Mouse (Mus musculus): Measurements from ENCODE around the gene Stum. TPM values are rescaled to one million over a fixed set of nuclear protein-coding genes. Genes with fewer than 3 reads are reported as not detected.

The Stum gene
- total and polyA plus RNA-seq, 2 experiments: 0.09 to 0.22 TPM

DNA sequence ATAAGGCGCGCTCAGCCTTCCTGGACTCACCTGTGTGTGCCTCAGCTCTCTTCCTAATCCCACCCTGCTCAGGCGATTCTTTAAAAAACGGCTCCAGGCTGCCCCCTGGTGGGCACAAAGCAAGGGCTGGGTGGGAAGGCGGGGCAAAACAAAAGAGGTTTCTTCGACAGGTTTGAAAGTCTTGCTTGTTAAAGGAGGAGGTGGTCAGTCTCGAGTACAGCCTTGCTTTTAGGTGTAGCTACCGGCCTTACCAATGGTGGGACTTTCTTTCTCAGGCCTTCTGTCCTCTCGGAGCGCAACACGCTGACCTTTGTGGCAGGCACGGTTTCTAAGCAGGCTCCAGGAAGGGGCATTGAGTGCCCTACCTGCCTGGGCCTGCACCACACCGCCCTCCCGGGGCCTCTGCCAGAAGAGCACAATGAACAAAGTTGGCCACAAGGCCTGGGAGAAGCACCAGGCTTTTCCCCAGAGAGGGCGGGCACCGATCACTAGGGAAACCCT lies 76.1 kb downstream of the Stum start:
- peaks cover 30% of the 10 kb centered on the region for H3K4me1 ChIP-seq (ENCODE audit: control insufficient read depth, insufficient read depth, low read length)

GRCm38 (mm10) chr1:180406336-180407035 lies 76.8 kb downstream of the Stum start:
- TF ChIP-seq POLR2A (IDR thresholded peaks at IDR 0.05; ENCODE audit: extremely low read depth, insufficient read depth, low read length) (no peak), CTCF (IDR thresholded peaks at IDR 0.05; ENCODE audit: low read depth, low read length) (no peak)
- Histone ChIP-seq H3K36me3 (ENCODE audit: control insufficient read depth, insufficient read depth, low read length) (no peaks in the 10 kb centered on the region), H3K4me1 (ENCODE audit: control insufficient read depth, insufficient read depth, low read length) (peaks cover 30% of the 10 kb centered on the region), H3K79me2 (ENCODE audit: control insufficient read depth, insufficient read depth, low read length) (no peaks in the 10 kb centered on the region), H3K4me3 (ENCODE audit: insufficient read depth, low read depth, low read length) (no peak overlapping the region), H3K27me3 (ENCODE audit: control insufficient read depth, insufficient read depth, low read length) (no peaks in the 10 kb centered on the region), H3K9ac (ENCODE audit: low read depth, low read length) (no peak overlapping the region), H3K27ac (replicated peaks; ENCODE audit: insufficient read depth, low read depth, low read length) (peak overlapping the region; percentile 30)
- no peak for DNase-seq (ENCODE audit: extremely low read depth, low read depth, low spot score)
- 79% methylated on average over 11 of the region's 11 CpGs for WGBS

More for the DNA sequence above, 76.1 kb downstream of the Stum start:
- no peaks in the 10 kb centered on the region for H3K79me2 ChIP-seq (ENCODE audit: control insufficient read depth, insufficient read depth, low read length)
- 18% methylated on average over 16 of the region's 16 CpGs for WGBS
- peak; percentile 74 for DNase-seq (ENCODE audit: extremely low read depth, low read depth, low spot score)
- no peak for TF ChIP-seq POLR2A (IDR thresholded peaks at IDR 0.05; ENCODE audit: extremely low read depth, insufficient read depth, low read length)
- peak; percentile 82 for TF ChIP-seq CTCF (IDR thresholded peaks at IDR 0.05; ENCODE audit: low read depth, low read length)
- H3K9ac ChIP-seq (ENCODE audit: low read depth, low read length): peak overlapping the region; percentile 63
- peak overlapping the region; percentile 50 for H3K4me3 ChIP-seq (ENCODE audit: insufficient read depth, low read depth, low read length)
- peak overlapping the region; percentile 63 for H3K27ac ChIP-seq (replicated peaks; ENCODE audit: insufficient read depth, low read depth, low read length)
- no peaks in the 10 kb centered on the region for H3K27me3 ChIP-seq (ENCODE audit: control insufficient read depth, insufficient read depth, low read length)
- no peaks in the 10 kb centered on the region for H3K36me3 ChIP-seq (ENCODE audit: control insufficient read depth, insufficient read depth, low read length)

DNA sequence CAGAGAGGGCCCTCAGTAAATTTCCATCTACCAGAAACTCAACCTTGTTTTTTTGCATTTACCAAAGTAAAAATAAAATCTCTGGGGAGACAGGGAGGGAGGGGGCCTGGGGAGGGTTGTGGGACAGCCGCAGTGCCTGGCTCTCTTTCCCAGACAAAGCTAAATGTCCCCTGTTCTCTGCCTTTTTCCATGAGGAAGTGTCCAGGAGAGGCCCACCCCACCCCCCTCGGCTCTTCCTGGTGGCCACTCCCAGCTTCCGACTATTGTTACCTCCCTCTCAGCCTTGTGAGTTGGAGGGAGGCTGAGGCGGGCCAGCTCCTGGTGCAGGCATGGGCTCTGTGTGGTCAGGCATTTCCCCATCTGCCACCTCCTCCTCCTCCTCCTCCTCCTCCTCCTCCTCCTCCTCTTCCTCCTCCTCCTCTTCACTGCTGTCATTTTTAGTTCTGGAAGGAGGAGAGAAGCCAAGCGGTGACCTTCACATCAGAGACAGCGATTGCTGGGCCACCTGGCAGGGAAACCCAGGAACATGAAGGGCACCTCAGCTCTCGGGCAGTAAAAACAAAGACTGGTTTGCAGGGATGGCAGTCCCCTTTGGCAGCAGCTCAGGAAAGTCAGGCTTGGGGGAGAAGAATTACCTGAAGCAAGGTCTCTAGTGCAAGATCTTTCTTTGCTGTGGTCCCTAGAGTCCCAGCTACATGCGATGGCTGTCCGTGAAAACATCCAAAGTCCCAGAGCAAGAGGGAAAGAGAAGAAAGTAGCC lies 77.5 kb downstream of the Stum start:
- TF ChIP-seq CTCF (IDR thresholded peaks at IDR 0.05; ENCODE audit: low read depth, low read length) (no peak), POLR2A (IDR thresholded peaks at IDR 0.05; ENCODE audit: extremely low read depth, insufficient read depth, low read length) (no peak)
- H3K4me1 ChIP-seq (ENCODE audit: control insufficient read depth, insufficient read depth, low read length): peaks cover 30% of the 10 kb centered on the region
- no peaks in the 10 kb centered on the region for H3K79me2 ChIP-seq (ENCODE audit: control insufficient read depth, insufficient read depth, low read length)
- peak overlapping the region; percentile 77 for H3K27ac ChIP-seq (replicated peaks; ENCODE audit: insufficient read depth, low read depth, low read length)
- H3K9ac ChIP-seq (ENCODE audit: low read depth, low read length): no peak overlapping the region
- 77% methylated on average over 9 of the region's 9 CpGs for WGBS
- H3K4me3 ChIP-seq (ENCODE audit: insufficient read depth, low read depth, low read length): no peak overlapping the region
- DNase-seq (ENCODE audit: extremely low read depth, low read depth, low spot score): no peak
- H3K27me3 ChIP-seq (ENCODE audit: control insufficient read depth, insufficient read depth, low read length): no peaks in the 10 kb centered on the region
- H3K36me3 ChIP-seq (ENCODE audit: control insufficient read depth, insufficient read depth, low read length): no peaks in the 10 kb centered on the region

- Histone ChIP-seq H3K36me3 (ENCODE audit: control insufficient read depth, insufficient read depth, low read length) (no peaks in the 10 kb centered on the region), H3K27ac (replicated peaks; ENCODE audit: insufficient read depth, low read depth, low read length) (peak overlapping the region; percentile 77), H3K27me3 (ENCODE audit: control insufficient read depth, insufficient read depth, low read length) (no peaks in the 10 kb centered on the region), H3K9ac (ENCODE audit: low read depth, low read length) (no peak overlapping the region), H3K79me2 (ENCODE audit: control insufficient read depth, insufficient read depth, low read length) (no peaks in the 10 kb centered on the region), H3K4me1 (ENCODE audit: control insufficient read depth, insufficient read depth, low read length) (peaks cover 30% of the 10 kb centered on the region), H3K4me3 (ENCODE audit: insufficient read depth, low read depth, low read length) (no peak overlapping the region)
- 76% methylated on average over 3 of the region's 3 CpGs for WGBS
- DNase-seq (ENCODE audit: extremely low read depth, low read depth, low spot score): no peak
- TF ChIP-seq CTCF (IDR thresholded peaks at IDR 0.05; ENCODE audit: low read depth, low read length) (no peak), POLR2A (IDR thresholded peaks at IDR 0.05; ENCODE audit: extremely low read depth, insufficient read depth, low read length) (no peak)
These were observed 78.6 kb downstream of the Stum start for GRCm38 (mm10) chr1:180404706-180405105.

DNA sequence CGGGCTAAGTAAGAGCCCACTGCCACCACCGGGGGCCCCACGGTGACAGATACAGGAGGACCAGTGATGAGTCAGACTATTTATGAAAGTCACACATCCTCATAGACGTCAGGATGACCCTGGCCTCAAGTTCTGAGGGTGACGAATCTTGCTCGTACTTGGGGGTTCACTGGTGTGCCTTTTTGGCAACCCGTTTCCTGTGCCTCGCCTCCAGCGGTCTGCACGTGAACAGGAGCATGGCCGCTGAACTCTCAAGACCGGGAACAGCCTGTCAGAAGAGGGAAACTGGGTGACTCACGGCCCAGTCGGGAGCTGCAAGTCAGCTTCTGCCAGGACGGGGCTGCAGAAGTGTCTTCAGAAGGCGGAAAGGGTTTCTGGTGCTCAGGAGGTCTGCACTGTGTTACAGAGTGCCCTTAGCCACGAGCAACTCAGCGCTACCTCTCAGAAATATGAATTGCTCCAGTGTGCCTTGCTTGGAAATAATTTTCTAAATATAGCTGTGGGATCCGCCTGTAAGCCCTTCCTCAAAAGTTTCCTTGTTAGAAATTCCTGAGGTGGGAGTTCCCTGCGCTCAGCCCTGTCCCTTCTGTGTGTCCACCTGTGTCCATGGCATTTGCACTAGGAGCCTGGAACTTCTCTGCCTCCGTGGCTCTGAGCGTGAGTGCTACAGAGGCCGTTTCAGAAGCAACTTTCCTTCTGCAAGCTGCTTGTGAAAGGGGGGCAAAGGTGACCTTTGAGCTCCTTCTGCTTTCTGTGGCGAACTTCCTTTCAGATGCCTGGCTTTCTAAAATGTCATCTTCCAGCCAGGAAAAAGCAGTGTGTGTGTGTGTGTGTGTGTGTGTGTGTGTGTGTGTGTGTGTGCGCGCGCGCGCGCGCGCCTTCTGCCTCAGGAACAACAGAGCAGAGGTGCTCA lies 79.4 kb downstream of the Stum start:
- H3K27ac ChIP-seq (replicated peaks; ENCODE audit: insufficient read depth, low read depth, low read length): peak overlapping the region; percentile 77
- no peak overlapping the region for H3K9ac ChIP-seq (ENCODE audit: low read depth, low read length)
- H3K27me3 ChIP-seq (ENCODE audit: control insufficient read depth, insufficient read depth, low read length): no peaks in the 10 kb centered on the region
- no peak overlapping the region for H3K4me3 ChIP-seq (ENCODE audit: insufficient read depth, low read depth, low read length)
- no peaks in the 10 kb centered on the region for H3K79me2 ChIP-seq (ENCODE audit: control insufficient read depth, insufficient read depth, low read length)
- no peaks in the 10 kb centered on the region for H3K36me3 ChIP-seq (ENCODE audit: control insufficient read depth, insufficient read depth, low read length)
- WGBS: 61% methylated on average over 31 of the region's 32 CpGs
- peak; percentile 57 for DNase-seq (ENCODE audit: extremely low read depth, low read depth, low spot score)
- peaks cover 26% of the 10 kb centered on the region for H3K4me1 ChIP-seq (ENCODE audit: control insufficient read depth, insufficient read depth, low read length)
- TF ChIP-seq CTCF (IDR thresholded peaks at IDR 0.05; ENCODE audit: low read depth, low read length): no peak
- TF ChIP-seq POLR2A (IDR thresholded peaks at IDR 0.05; ENCODE audit: extremely low read depth, insufficient read depth, low read length): no peak
